Mouse (Mus musculus) ES-Bruce4 (cell line): ENCODE results near the gene Maz.

ENCODE experiments used
- CTCF ChIP-seq: IDR thresholded peaks from one replicate; pipeline ENCODE4 v1.8.1; 2011; ENCODE audit warnings: low read depth, low read length
- EP300 ChIP-seq: IDR thresholded peaks from 2 replicates; pipeline ENCODE4 v1.6.1; 2011; ENCODE audit warnings: low read depth, low read length; ENCODE audit not compliant: insufficient read depth
- POLR2A ChIP-seq: IDR thresholded peaks from one replicate; pipeline ENCODE4 v1.8.1; 2011; ENCODE audit warnings: low read length; ENCODE audit not compliant: insufficient read depth

DNA sequence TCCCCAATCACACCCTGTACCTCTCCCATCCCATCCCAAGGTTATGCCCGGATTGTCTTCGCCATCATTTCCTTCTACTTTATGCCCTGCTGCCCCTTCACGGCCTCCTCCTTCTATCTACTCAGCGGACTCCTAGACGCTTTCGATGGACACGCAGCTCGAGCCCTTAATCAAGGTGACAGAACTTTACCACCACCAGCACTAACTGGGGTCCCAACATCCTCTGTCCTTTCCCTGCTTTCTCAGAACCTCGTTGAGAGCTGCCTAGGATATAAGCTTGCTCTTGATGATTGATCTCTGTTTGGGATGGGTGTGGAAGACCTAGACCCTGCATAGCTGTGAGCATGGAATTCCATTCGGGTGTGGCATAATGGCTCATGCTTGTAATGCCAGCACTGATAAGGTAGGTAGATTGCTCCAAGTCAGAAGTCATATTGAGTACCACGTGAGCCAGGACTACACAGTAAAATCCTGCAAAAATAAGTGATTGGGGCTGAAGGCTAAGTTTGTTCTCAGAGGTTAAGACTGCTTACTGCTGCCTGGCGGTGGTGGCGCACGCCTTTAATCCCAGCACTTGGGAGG, 49.9 kb downstream of the Maz start:
- TF ChIP-seq CTCF = no peak
- no peak for TF ChIP-seq POLR2A
- TF ChIP-seq EP300 = no peak
